Mouse (Mus musculus) MEL (cell line): ENCODE results near the gene Vps53. TPM values are rescaled to one million over a fixed set of nuclear protein-coding genes. Genes with fewer than 3 reads are reported as not detected.

ENCODE experiments used
- DNase-seq: peaks from one replicate; pipeline ENCODE4 v3.0.0; 2011; ENCODE audit warnings: low read depth, low spot score
- H3K27ac ChIP-seq: 2 replicates; pipeline ENCODE4 v1.5.1; 2012; ENCODE audit warnings: low read depth, mild to moderate bottlenecking, control low read depth, low read length, moderate library complexity; ENCODE audit not compliant: control insufficient read depth
- H3K27me3 ChIP-seq, 2 experiments: fragments of 150-350 bp in 1 of 2; sonication (generic) in 1 of 2; 2 replicates each; pipeline ENCODE4 v1.6.1; 2012; ENCODE audit warnings: low read length in 2 of 2, mild to moderate bottlenecking in 2 of 2, improper control_type of control experiment in 1 of 2, moderate library complexity in 1 of 2; ENCODE audit not compliant: insufficient read depth in 2 of 2, control insufficient read depth in 1 of 2
- H3K36me3 ChIP-seq, 2 experiments: 2 replicates each; pipeline ENCODE4 v1.6.1; 2012 to 2014; ENCODE audit warnings: low read length in 2 of 2, improper control_type of control experiment in 1 of 2, inconsistent platforms in 1 of 2, mild to moderate bottlenecking in 1 of 2; ENCODE audit not compliant: insufficient read depth in 2 of 2, control insufficient read depth in 1 of 2
- H3K4me1 ChIP-seq, 2 experiments: fragments of 150-350 bp in 1 of 2; sonication (generic) in 1 of 2; 2 replicates each; pipeline ENCODE4 v1.6.1; 2012; ENCODE audit warnings: low read length in 2 of 2, improper control_type of control experiment in 1 of 2, mild to moderate bottlenecking in 1 of 2; ENCODE audit not compliant: insufficient read depth in 2 of 2, control insufficient read depth in 1 of 2
- H3K4me3 ChIP-seq, 2 experiments: fragments of 150-350 bp in 1 of 2; sonication (generic) in 1 of 2; 2 replicates each; pipeline ENCODE4 v1.5.1; 2012; ENCODE audit warnings: low read depth in 2 of 2, low read length in 2 of 2, mild to moderate bottlenecking in 2 of 2, moderate library complexity in 2 of 2, control low read depth in 1 of 2, improper control_type of control experiment in 1 of 2; ENCODE audit not compliant: control insufficient read depth in 1 of 2, insufficient read depth in 1 of 2
- H3K79me2 ChIP-seq: 2 replicates; pipeline ENCODE4 v1.6.1; 2012; ENCODE audit warnings: mild to moderate bottlenecking, low read length, moderate library complexity; ENCODE audit not compliant: control insufficient read depth, poor library complexity, insufficient read depth
- H3K9ac ChIP-seq: 2 replicates; pipeline ENCODE4 v1.6.1; 2012; ENCODE audit warnings: low read depth, mild to moderate bottlenecking, control low read depth, low read length, moderate library complexity; ENCODE audit not compliant: control insufficient read depth, poor library complexity, severe bottlenecking
- H3K9me3 ChIP-seq: fragments of 150-350 bp; sonication (generic); replicated peaks from 2 replicates; pipeline ENCODE4 v1.6.1; 2012; ENCODE audit warnings: mild to moderate bottlenecking, low read length, improper control_type of control experiment, moderate library complexity; ENCODE audit not compliant: insufficient read depth
- BHLHE40 ChIP-seq: IDR thresholded peaks from 2 replicates; pipeline ENCODE4 v1.6.1; 2012; ENCODE audit warnings: low read depth, mild to moderate bottlenecking, inconsistent platforms, low read length, improper control_type of control experiment, borderline replicate concordance
- EP300 ChIP-seq, 2 experiments: IDR thresholded peaks; 2 replicates each; pipeline ENCODE4 v1.6.1; 2011; ENCODE audit warnings: improper control_type of control experiment in 2 of 2, low read length in 2 of 2, low read depth in 1 of 2, mild to moderate bottlenecking in 1 of 2
- GABPA ChIP-seq: IDR thresholded peaks from 2 replicates; pipeline ENCODE4 v1.6.1; 2012; ENCODE audit warnings: low read depth, mild to moderate bottlenecking, inconsistent platforms, low read length, improper control_type of control experiment, moderate library complexity
- GATA1 ChIP-seq: IDR thresholded peaks from 2 replicates; pipeline ENCODE4 v1.6.1; 2011; ENCODE audit warnings: low read depth, low read length, improper control_type of control experiment
- KAT2A ChIP-seq: conservative IDR thresholded peaks from 2 replicates; pipeline ENCODE4 v1.6.1; 2012; ENCODE audit warnings: low read depth, low read length, improper control_type of control experiment, inconsistent platforms
- MAFK ChIP-seq: IDR thresholded peaks from 2 replicates; pipeline ENCODE4 v1.6.1; 2011; ENCODE audit warnings: low read depth, mild to moderate bottlenecking, low read length, improper control_type of control experiment, borderline replicate concordance
- MAX ChIP-seq: IDR thresholded peaks from 2 replicates; pipeline ENCODE4 v1.6.1; 2011; ENCODE audit warnings: low read length, improper control_type of control experiment
- MEF2A ChIP-seq: IDR thresholded peaks from 2 replicates; pipeline ENCODE4 v1.6.1; 2014; ENCODE audit warnings: low read depth, mild to moderate bottlenecking, inconsistent platforms, low read length, improper control_type of control experiment; ENCODE audit not compliant: poor library complexity, insufficient replicate concordance, severe bottlenecking; ENCODE audit errors: extremely low read depth
- MYB ChIP-seq: IDR thresholded peaks from 2 replicates; pipeline ENCODE4 v1.6.1; 2011; ENCODE audit warnings: mild to moderate bottlenecking, low read depth, low read length, improper control_type of control experiment
- MYC ChIP-seq: IDR thresholded peaks from 2 replicates; pipeline ENCODE4 v1.6.1; 2011; ENCODE audit warnings: low read depth, mild to moderate bottlenecking, low read length, improper control_type of control experiment, moderate library complexity
- NRF1 ChIP-seq: IDR thresholded peaks from 2 replicates; pipeline ENCODE4 v1.6.1; 2014; ENCODE audit warnings: low read depth, mild to moderate bottlenecking, inconsistent platforms, low read length, improper control_type of control experiment, moderate library complexity; ENCODE audit not compliant: poor library complexity, insufficient read depth, severe bottlenecking
- RAD21 ChIP-seq: IDR thresholded peaks from 2 replicates; pipeline ENCODE4 v1.6.1; 2011; ENCODE audit warnings: mild to moderate bottlenecking, low read depth, low read length, improper control_type of control experiment
- RCOR1 ChIP-seq: IDR thresholded peaks from 2 replicates; pipeline ENCODE4 v1.6.1; 2012; ENCODE audit warnings: low read depth, mild to moderate bottlenecking, inconsistent platforms, low read length, improper control_type of control experiment
- SIN3A ChIP-seq: IDR thresholded peaks from 2 replicates; pipeline ENCODE4 v1.6.1; 2012; ENCODE audit warnings: low read length, improper control_type of control experiment, inconsistent platforms
- TAL1 ChIP-seq: IDR thresholded peaks from 2 replicates; pipeline ENCODE4 v1.6.1; 2012; ENCODE audit warnings: mild to moderate bottlenecking, inconsistent platforms, low read length, moderate library complexity, mixed read lengths
- TBP ChIP-seq: IDR thresholded peaks from 2 replicates; pipeline ENCODE4 v1.8.0; 2011; ENCODE audit warnings: low read depth, low read length, improper control_type of control experiment
- TCF12 ChIP-seq: IDR thresholded peaks from 2 replicates; pipeline ENCODE4 v1.6.1; 2014; ENCODE audit warnings: low read depth, mild to moderate bottlenecking, inconsistent platforms, low read length, improper control_type of control experiment, moderate library complexity
- USF1 ChIP-seq: IDR thresholded peaks from 2 replicates; pipeline ENCODE4 v1.6.1; 2014; ENCODE audit warnings: low read depth, mild to moderate bottlenecking, inconsistent platforms, low read length, improper control_type of control experiment, moderate library complexity
- ZMIZ1 ChIP-seq: IDR thresholded peaks from 2 replicates; pipeline ENCODE4 v1.6.1; 2012; ENCODE audit warnings: low read depth, mild to moderate bottlenecking, inconsistent platforms, low read length, improper control_type of control experiment, moderate library complexity
- polyA plus RNA-seq, 2 experiments: library from polyadenylated mRNA; stranded (reverse) in 1 of 2; unstranded in 1 of 2; fragments of >175 nt in 1 of 2; fragments of >200 nt in 1 of 2; gene quantifications; 2 replicates each; pipeline versions ENCODE4 v1.2.1 to v1.2.4; 2012; ENCODE audit warnings: low replicate concordance in 2 of 2, low read depth in 1 of 2; ENCODE audit not compliant: insufficient read length in 2 of 2, insufficient read depth in 1 of 2, missing spikeins in 1 of 2
- total RNA-seq: library from RNA; depleted of rRNA; stranded (reverse); fragments of 300-350 nt; gene quantifications from 2 replicates; pipeline ENCODE4 v1.2.3, GENCODE M21; 2012

Gene Vps53
- total and polyA plus RNA-seq, 3 experiments, result 38.4 to 50.4 TPM; not detected in 1

GRCm38 (mm10) chr11:76120407-76120901 lies 59.0 kb downstream of the Vps53 start:
- no peak overlapping the region for H3K4me3 ChIP-seq
- H3K27me3 ChIP-seq, result no peaks in the 10 kb centered on the region
- H3K9ac ChIP-seq, result no peak overlapping the region
- no peak for DNase-seq
- no peaks in the 10 kb centered on the region for H3K9me3 ChIP-seq
- TF ChIP-seq RAD21 (no peak), MYB (no peak), KAT2A (no peak), GATA1 (no peak), MEF2A (no peak)
- TF ChIP-seq, all 39 proteins: peak for 0
- H3K27ac ChIP-seq, result no peak overlapping the region
- H3K79me2 ChIP-seq, result no peaks in the 10 kb centered on the region
- H3K36me3 ChIP-seq, result peaks cover 0 to 2% of the 10 kb centered on the region in 2 experiments; a peak in 2 of 4 replicates
- no peaks in the 10 kb centered on the region for H3K4me1 ChIP-seq

- H3K27me3 ChIP-seq, result no peaks in the 10 kb centered on the region
- H3K4me1 ChIP-seq, result no peaks in the 10 kb centered on the region
- H3K4me3 ChIP-seq, result no peak overlapping the region
- no peak overlapping the region for H3K9ac ChIP-seq
- H3K79me2 ChIP-seq, result no peaks in the 10 kb centered on the region
- no peaks in the 10 kb centered on the region for H3K9me3 ChIP-seq
- H3K36me3 ChIP-seq, result peaks cover 0 to 2% of the 10 kb centered on the region in 2 experiments; a peak in 1 of 4 replicates
- TF ChIP-seq EP300 (IDR thresholded peaks at IDR 0.05; ENCODE audit: low read depth in 1 of 2, low read length in 2 of 2) (no peak), TCF12 (no peak), NRF1 (no peak)
- DNase-seq, result no peak
- H3K27ac ChIP-seq, result no peak overlapping the region
Observed at GRCm38 (mm10) chr11:76110416-76110815, 69.0 kb downstream of the Vps53 start.

DNA sequence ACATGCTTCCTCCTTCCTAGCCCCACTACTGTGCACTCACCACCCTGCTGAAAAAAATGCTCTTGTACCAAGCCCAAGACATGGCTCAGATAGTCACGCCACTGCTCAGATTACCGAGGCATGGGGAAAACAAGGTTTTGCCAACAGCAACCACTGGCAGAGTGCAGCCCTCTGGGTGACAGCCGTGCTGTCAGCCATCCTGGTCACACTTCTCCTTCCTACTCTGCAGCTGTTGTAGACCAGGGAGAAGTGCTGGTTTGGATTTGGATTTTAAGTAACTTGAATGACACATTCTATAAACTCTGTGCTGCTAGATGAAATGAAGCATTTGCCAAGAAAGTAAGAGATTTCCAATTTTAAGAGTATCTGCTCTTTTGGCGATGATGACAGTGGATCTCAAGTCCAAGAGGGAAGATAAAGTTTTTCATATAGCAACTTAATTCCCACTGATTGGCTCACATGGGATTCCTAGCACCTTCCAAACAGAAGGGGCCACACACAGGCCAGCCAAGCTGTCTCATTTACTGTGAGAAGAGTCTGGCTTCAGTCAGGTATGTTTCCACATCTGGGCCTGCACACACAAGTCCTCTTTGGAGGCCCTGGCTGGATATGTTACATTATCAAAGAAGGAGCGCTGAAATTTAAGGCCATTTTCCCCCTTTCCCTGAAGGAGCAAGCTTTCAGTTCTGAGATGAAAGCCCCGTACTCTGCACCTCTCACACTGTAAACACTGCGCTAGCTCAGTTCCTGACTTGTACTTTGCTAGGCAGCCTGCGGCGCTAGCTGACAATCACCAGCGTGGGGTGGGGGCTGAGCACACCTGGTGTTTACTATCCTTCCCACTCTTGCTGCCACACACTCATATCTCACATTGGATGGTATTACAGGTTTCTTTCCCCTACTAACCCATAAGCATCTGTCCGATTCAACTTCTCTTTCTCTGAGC lies 72.6 kb downstream of the Vps53 start:
- DNase-seq, result no peak
- no peaks in the 10 kb centered on the region for H3K27me3 ChIP-seq
- H3K9me3 ChIP-seq, result no peaks in the 10 kb centered on the region
- no peaks in the 10 kb centered on the region for H3K4me1 ChIP-seq
- no peak overlapping the region for H3K4me3 ChIP-seq
- H3K79me2 ChIP-seq, result no peaks in the 10 kb centered on the region
- H3K27ac ChIP-seq, result no peak overlapping the region
- peaks cover 0 to 2% of the 10 kb centered on the region in 2 experiments; a peak in 1 of 4 replicates for H3K36me3 ChIP-seq
- H3K9ac ChIP-seq, result no peak overlapping the region
- TF ChIP-seq MAFK (no peak), SIN3A (no peak), TBP (no peak), ZMIZ1 (no peak), USF1 (no peak), MAX (no peak), TAL1 (no peak), GATA1 (no peak), RCOR1 (no peak), MYC (no peak), BHLHE40 (no peak), GABPA (no peak), TCF12 (no peak)
